In genomic region chr12:100895504-100895903, GRCm38 (mm10) we compare ENCODE assay signal across 18 mouse cellular contexts. TPM values are rescaled to one million over a fixed set of nuclear protein-coding genes. Genes with fewer than 3 reads are reported as not detected.
A peak's percentile ranks its signal among the peaks of the same experiment; 100 is the strongest.
DNase-seq lines count a peak whose midpoint lies in the region; ATAC-seq lines count a peak whose summit lies in the region.
"Had no signal": no experiment of that assay in that cellular context is flagged by ENCODE, and none has a peak within 500 bp of the region (broad histone marks: within the 10 kb centered on the region; RNA-seq: fewer than 3 reads in every experiment).

No protein-coding gene starts in this region.

- H3K4me2 ChIP-seq in hindbrain, embryonic 14.5 days (replicated peaks) = no peak overlapping the region
- H3K4me2 ChIP-seq in hindbrain, embryonic 11.5 days (replicated peaks; ENCODE audit: low read depth, low read length) = no peak overlapping the region
- H3K4me2 ChIP-seq in midbrain, embryonic 15.5 days = no peak overlapping the region
- H3K4me2 ChIP-seq: limb, embryonic 13.5 days had no signal

- ATAC-seq in hindbrain, embryonic 14.5 days (ENCODE audit: low FRiP score) = peak; percentile 70
- no peak for ATAC-seq in hindbrain, embryonic 11.5 days (ENCODE audit: low FRiP score)
- peak; percentile 73 for ATAC-seq in midbrain, embryonic 15.5 days (replicated peaks)
- no peak for ATAC-seq in frontal cortex, adult (ENCODE audit: low TSS enrichment)
- ATAC-seq: liver, postnatal 0 days had no signal

- no peak overlapping the region for H3K27ac ChIP-seq in hindbrain, embryonic 14.5 days
- H3K27ac ChIP-seq in hindbrain, embryonic 11.5 days (ENCODE audit: low read depth, low read length) = no peak overlapping the region
- H3K27ac ChIP-seq in midbrain, embryonic 15.5 days = peak overlapping the region; percentile 40; the same call in 1 of the 2 replicates
- H3K27ac ChIP-seq: gastrocnemius, adult 2 months; heart, embryonic 10.5 days; limb, embryonic 13.5 days; macrophage had no signal

- H3K4me1 ChIP-seq in hindbrain, embryonic 14.5 days (replicated peaks; ENCODE audit: control insufficient read depth, insufficient read depth, low read length) = peaks cover 29% of the 10 kb centered on the region
- no peaks in the 10 kb centered on the region; the same call in 1 of the 2 replicates for H3K4me1 ChIP-seq in hindbrain, embryonic 11.5 days (replicated peaks; ENCODE audit: control insufficient read depth, insufficient read depth, low read length)
- H3K4me1 ChIP-seq in midbrain, embryonic 15.5 days = peaks cover 32% of the 10 kb centered on the region

- no peaks in the 10 kb centered on the region for H3K36me3 ChIP-seq in hindbrain, embryonic 14.5 days (replicated peaks; ENCODE audit: control insufficient read depth, insufficient read depth)
- no peaks in the 10 kb centered on the region for H3K36me3 ChIP-seq in hindbrain, embryonic 11.5 days (ENCODE audit: control insufficient read depth, insufficient read depth, low read length)
- H3K36me3 ChIP-seq in midbrain, embryonic 15.5 days (replicated peaks) = no peaks in the 10 kb centered on the region
- H3K36me3 ChIP-seq: heart, embryonic 10.5 days; limb, embryonic 13.5 days had no signal

- peaks cover 35% of the 10 kb centered on the region for H3K27me3 ChIP-seq in hindbrain, embryonic 14.5 days (ENCODE audit: control insufficient read depth, insufficient read depth, low read length)
- peaks cover 25% of the 10 kb centered on the region for H3K27me3 ChIP-seq in hindbrain, embryonic 11.5 days (ENCODE audit: control insufficient read depth, insufficient read depth, low read length)
- H3K27me3 ChIP-seq in midbrain, embryonic 15.5 days (replicated peaks) = peaks cover 14% of the 10 kb centered on the region; the same call in 1 of the 2 replicates

- WGBS in hindbrain, embryonic 14.5 days = 0% methylated on average over 2 of the region's 2 CpGs
- 7% methylated on average over 2 of the region's 2 CpGs for WGBS in hindbrain, embryonic 11.5 days
- WGBS in midbrain, embryonic 15.5 days = 0% methylated on average over 2 of the region's 2 CpGs

- no peaks in the 10 kb centered on the region for H3K9me3 ChIP-seq in hindbrain, embryonic 14.5 days (ENCODE audit: control insufficient read depth, low read length)
- no peaks in the 10 kb centered on the region for H3K9me3 ChIP-seq in hindbrain, embryonic 11.5 days (ENCODE audit: control insufficient read depth, low read length)
- no peaks in the 10 kb centered on the region for H3K9me3 ChIP-seq in midbrain, embryonic 15.5 days
- H3K9me3 ChIP-seq: heart, embryonic 10.5 days; limb, embryonic 13.5 days had no signal

- no peak overlapping the region for H3K9ac ChIP-seq in hindbrain, embryonic 14.5 days
- H3K9ac ChIP-seq in hindbrain, embryonic 11.5 days (ENCODE audit: low read depth, low read length) = no peak overlapping the region
- H3K9ac ChIP-seq in midbrain, embryonic 15.5 days = no peak overlapping the region
- H3K9ac ChIP-seq: limb, embryonic 13.5 days; liver, postnatal 0 days had no signal

- no peak for DNase-seq in hindbrain, embryonic 14.5 days (ENCODE audit: low spot score)
- DNase-seq in hindbrain, embryonic 11.5 days (ENCODE audit: low spot score) = no peak
- peak; percentile 87 for DNase-seq in CD4-positive, CD25-positive, alpha-beta regulatory T cell, adult 2 months (ENCODE audit: low read depth, low spot score)
- DNase-seq in brain, adult 2 months (ENCODE audit: low read depth, low spot score) = peak; percentile 54
- no peak for DNase-seq in cerebellum, postnatal 25 days
- DNase-seq in frontal cortex, adult 2 months (ENCODE audit: extremely low spot score in 1 of 2, low spot score in 1 of 2) = no peak
- DNase-seq: adrenal gland, adult 2 months; B cell, adult 2 months; gastrocnemius, adult 2 months; heart, postnatal 4 days; kidney, postnatal 10 days; liver, postnatal 0 days; right cerebral cortex, postnatal 14 days had no signal

- H3K4me3 ChIP-seq in hindbrain, embryonic 14.5 days (replicated peaks; ENCODE audit: low read length) = no peak overlapping the region
- H3K4me3 ChIP-seq in hindbrain, embryonic 11.5 days (ENCODE audit: low read depth, low read length) = no peak overlapping the region
- H3K4me3 ChIP-seq in midbrain, embryonic 15.5 days = no peak overlapping the region
- H3K4me3 ChIP-seq: gastrocnemius, adult 2 months; heart, embryonic 10.5 days; limb, embryonic 13.5 days had no signal

RNA-seq across cellular contexts. Expression of gene Gpr68, which starts 12.5 kb away (rescaled TPM):
- polyA plus RNA-seq in hindbrain, embryonic 14.5 days (2014; fragmentation: Nextera tagmentation; extraction: Ambion mirVana) = 3.1 and 3.7 TPM in 2 replicates
- 0.22 TPM in 1 of 2 replicates, not detected in the other for polyA plus RNA-seq in hindbrain, embryonic 11.5 days (2014; fragmentation: Nextera tagmentation; extraction: Ambion mirVana)
- polyA plus RNA-seq in midbrain, embryonic 15.5 days (2015; fragmentation: Nextera tagmentation; extraction: Ambion mirVana) = 6.1 and 6.7 TPM in 2 replicates
- 5.4 TPM in 2 replicates for polyA plus RNA-seq in frontal cortex, adult 2 months (2012; rRNA removed)

Comparison
In these comparisons a context has a peak if more than half of its experiments do, and no peak if none do; other contexts are left out.
1. ATAC-seq: peak in hindbrain, embryonic 14.5 days (single experiment) and midbrain, embryonic 15.5 days (single experiment); none in hindbrain, embryonic 11.5 days (single experiment) and frontal cortex, adult (single experiment).
2. DNase-seq: peak in CD4-positive, CD25-positive, alpha-beta regulatory T cell, adult 2 months (single experiment) and brain, adult 2 months (single experiment); none in hindbrain, embryonic 14.5 days (single experiment), hindbrain, embryonic 11.5 days (single experiment), cerebellum, postnatal 25 days (0 of 2) and frontal cortex, adult 2 months (0 of 2).